Mouse (Mus musculus) embryo, embryonic 11.5 days (tissue): ENCODE results near the gene Polr3gl.

ENCODE experiments used
- DNase-seq: peaks from one replicate; pipeline ENCODE4 v3.0.0-alpha.2; 2012; ENCODE audit warnings: low read depth, low spot score

Polr3gl gene

DNA sequence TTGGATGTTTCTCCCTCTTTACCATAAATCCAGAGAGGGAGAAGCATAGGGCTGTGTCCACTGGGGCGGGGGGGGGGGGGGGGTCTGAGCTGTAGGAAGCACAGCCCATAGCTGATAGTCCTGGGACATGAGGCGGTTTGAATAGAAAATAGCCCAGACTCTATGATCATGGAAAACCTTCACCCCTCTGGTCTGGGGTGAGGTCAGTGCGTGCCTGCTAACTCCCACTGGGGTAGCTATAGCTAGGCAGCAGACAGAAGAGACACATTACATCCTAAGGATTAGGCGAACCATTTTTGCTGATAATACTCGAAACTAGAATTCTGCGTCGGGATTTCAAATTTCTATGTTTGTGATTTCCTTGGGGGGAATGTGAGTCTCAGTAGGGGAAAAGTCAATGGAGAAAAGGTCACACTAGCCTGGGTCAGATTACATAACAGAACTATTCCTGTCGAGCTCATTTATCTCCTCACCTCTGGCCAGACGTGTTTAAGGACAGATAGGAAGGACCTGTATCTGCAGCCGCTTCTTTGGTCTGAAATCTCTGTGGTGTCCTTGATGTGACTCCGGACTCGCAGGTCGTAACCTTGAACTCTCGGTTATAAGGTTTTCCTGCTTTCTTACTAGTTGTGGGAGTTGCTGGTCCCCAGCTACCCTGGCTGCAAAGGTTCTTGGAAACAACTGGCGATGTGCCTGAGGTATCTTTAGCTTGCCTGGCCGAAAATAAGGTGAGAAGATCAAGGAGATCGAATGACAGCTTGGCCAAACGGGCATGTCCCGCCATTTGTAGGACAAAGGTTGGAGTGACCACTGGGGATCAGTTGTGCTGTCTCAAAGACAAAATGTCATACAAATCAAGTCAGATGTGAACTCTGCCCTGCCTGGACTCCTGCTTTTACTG is 20.1 kb downstream of the Polr3gl start:
- DNase-seq, result no peak

DNA sequence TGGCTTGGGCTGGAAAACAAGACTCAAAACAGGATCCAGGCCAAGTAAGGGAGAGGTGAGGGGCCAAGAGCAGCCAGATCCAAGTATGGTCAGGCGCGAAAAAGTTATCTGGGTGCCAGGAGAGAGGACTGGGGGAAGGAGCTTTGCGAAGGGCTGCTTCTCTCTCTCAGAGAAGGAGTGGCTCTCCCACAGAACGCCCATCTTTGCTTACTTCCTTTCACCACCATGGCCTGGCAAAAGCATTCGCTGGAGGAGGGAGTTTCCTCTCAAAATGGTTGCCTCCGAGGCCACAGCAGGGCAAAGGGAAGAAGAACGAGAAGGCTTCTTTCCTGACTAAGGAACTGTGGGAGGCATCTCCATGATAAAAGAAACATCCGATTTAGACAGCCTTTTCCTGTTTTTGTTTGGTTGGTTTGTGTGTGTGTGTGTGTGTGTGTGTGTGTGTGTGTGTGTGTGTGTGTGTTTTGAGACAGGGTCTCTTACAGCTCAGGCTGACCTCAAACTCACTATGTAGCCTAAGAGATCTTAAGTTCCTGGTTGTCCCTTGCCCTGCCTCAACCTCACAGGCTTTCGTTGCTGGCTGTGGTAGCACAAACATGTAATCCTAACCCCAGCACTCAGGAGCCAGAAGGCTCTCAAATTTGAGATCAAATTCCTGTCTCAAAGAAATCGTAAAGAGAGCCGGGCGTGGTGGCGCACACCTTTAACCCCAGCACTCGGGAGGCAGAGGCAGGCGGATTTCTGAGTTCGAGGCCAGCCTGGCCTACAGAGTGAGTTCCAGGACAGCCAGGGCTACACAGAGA is 21.9 kb downstream of the Polr3gl start:
- DNase-seq, result no peak

DNA sequence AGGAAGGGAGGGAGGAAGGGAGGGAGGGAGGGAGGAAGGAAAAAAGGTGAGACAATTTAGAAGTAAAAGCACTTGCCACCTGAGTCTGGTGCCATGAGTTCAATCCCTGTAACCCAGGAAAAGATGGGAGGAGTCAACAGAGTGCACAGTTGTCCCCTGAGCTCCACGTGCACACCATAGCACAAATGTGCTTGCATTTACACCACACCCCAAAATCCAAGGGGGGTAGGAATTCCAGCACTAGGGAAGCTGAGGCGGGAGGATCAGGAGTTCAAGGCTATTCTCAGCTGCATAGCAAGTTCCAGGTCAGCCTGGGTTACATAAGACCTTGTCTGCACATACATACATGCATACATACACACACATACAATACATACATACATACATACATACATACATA is 22.6 kb downstream of the Polr3gl start:
- no peak for DNase-seq

DNA sequence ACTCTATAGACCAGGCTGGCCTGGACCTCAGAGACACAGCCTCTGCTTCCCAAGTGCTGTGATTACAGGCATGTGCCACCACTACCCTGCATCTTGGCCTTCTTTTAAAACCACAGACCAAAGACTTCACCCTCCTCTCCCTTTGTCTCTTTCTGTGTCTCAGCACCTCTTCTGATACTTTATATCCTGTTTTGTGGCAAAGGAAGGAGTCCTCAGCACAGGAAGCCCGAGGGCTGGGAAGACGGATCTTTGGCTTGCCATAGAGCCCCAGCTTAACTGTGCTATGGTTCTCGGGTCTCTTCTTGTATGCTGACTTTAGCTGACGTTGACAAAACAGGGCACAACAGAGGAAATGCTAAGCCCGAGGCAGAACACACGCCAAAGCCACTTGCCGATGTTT is 23.3 kb downstream of the Polr3gl start:
- DNase-seq, result no peak

DNA sequence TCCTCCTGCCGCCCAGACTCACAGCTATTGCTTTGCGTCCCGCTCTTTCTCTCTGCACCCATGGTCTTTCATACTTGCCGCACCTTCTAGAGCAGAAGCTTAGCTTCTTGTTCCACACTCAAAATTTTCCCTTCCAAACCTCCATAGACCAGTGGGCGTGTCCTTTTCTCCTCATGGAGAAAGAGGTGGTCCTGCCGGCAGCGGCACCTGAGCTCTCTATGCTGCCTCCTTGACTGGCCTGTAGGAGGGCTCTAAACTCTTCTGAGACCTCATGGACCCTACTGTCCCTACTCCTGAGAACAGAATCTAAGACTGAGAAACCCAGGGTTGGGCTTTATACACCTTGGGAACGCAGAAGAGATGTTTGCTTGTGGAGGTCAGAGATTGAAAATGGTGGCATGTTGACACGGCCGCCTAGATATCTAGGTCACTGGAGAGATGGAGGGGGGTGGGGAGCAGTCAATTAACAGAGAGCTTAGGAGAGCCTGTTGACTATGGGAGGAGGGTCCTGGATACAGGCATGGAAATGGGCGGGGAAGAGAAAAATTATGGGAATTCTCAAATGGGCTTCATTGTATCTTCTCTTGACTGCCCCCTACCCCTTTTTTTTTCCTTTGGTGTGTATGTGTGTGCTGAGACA is 23.9 kb downstream of the Polr3gl start:
- no peak for DNase-seq

DNA sequence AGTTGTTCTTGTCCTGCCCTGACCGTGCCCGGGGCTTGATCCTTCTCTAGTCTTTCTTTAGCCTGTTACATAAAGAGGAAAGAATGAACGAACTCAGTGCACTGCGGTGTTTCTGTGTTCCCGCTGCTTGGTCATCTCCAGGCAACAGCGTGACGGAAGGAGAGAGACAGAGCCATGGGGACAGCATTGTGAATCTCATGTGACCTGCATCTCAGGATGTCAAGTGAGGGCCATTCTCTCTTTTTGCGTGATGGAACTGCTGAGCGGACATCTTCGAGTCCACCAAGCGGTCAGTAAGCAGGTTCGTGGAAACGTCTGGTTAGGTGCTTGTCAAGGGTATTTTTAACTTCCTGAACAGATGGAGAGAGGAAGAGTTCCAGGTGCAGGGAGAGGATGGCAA is 24.5 kb downstream of the Polr3gl start:
- DNase-seq, result no peak

DNA sequence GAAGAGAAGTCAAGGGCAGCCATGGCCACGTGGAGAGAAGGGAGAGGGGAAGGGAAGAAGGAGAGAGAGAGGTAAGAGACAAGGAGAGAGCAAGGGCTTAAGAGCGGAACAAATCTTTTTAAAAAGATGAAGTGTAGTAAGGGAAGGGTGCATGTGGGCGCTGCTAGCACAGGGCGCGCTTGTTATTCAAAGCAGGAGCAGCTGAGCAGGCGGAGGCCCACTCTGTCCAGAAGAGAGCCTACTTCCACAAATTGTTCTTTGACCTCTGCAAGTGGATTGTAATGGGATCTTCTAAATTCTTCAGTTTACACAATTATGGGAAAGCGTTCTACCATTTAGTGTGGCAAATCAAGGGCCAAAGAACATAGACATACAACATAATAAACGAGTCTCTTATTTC is 25.4 kb downstream of the Polr3gl start:
- DNase-seq, result no peak

DNA sequence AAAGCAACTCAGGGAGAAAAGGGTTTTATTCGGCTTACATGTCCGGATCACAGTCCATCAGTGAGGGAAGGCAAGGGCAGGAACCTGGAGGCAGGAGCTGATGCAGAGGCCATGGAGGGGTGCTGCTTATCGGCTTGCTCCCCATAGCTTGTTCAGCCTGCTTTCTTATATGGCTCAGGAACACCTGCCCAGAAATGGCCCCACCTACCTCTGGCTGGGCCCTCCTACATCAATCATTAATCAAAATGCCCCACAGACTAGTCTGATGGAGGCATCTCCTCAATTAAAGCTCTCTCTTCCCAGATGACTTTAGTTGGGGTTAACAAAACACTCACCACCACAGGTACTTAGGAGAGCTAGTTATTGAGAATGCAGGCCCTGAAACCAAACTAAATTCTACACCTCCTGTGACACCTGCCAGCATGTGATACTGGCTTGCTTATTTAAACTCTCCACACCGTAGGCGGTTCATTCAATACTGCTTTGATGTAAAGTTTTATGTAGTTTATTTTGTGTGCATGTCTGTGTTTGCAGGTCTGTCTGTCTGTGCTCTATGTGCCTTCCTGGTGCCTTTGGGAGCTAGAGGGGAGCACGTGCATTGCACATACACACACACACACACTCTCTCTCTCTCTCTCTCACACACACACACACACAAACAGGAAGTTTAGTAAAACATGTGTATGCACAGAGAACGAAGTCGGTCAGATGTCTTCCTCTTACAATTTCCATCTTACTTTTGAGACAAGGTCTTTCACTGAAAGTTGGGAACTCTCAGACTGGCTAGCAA is 27.1 kb downstream of the Polr3gl start:
- DNase-seq, result no peak

DNA sequence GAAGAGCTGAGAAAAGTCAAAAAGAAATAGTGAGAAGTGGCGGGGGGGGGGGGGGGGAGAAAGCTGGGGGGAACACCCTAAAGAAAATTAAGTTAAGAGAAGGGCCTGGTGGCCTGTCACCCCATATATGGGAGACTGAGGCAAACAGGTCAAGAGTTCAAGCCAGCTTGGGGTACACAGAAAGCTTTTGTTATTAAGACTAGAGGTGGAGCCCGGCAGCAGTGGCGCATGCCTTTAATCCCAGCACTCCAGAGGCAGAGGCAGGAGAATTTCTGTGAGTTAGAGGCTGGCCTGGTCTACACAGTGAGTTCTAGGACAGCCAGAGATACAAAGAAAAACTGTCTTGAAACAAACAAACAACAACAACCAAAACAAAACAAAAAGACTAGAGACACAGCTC is 28.9 kb downstream of the Polr3gl start:
- no peak for DNase-seq

DNA sequence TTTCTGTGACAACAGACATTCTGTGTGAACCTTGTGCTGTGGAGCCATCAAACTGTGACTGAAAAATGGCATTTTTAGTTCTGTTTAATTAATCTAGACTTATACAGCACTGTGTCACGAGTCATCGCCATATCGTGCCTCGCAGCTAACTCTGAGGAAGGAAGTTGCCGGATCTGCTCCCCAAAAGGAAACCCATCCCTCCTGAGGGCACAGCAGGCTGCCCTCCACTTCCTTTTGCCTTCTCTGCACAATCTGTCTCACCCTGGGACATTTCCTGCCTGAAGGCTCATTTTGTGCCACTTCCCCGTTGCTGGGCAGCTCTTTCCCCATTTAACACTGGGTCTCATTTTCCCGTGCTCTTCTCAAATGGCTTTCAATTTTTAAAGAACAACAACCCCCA is 29.3 kb downstream of the Polr3gl start:
- no peak for DNase-seq

DNA sequence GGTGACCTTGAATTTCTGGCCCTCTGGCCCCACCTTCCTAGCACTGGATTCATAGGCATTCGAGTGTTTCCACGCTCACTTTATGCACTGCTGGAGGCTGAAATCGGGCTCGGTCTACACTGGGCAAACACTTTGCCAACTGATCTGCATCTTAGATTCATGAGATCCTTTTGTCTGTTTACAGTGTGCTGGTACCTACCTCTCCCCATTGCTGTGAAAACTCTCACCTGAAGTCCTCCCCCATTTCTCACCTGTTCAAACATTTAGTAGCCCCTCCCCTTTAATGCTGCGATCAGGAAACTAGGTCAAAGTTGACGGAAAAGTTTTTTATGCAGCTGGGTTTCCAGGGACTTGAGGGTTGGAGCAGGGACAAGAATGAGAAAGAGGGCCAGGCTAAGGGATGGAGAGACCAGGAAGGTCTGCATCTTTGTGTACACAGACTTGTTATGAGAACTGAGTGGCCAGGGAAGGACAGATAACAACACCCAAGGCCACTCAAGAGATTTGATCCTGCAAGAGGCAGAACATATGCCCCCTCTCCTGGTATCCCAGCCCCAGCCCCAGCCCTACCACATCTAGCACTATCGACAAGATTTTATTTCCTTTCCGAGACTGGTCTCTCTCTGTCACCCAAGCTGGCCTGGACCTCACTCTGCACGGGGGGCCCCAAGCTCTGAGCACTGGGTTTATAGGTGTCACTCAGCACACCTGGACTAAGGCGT is 29.9 kb downstream of the Polr3gl start:
- no peak for DNase-seq

DNA sequence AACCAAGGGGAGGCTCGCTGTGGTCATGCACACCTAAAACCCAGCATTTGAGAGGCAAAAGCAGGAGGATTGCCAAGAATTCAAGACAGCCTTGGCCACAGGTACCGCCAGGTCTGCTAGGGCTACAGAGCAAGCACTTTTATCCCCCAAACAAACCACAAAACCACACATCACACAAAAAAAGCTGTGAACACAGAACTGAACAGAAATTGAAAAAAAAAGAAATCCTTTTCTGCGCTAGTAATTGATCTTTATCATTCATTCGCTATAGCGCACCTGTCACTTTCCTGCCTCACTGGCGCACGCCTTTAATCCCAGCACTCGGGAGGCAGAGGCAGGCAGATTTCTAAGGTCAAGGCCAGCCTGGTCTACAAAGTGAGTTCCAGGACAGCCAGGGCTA is 30.7 kb downstream of the Polr3gl start:
- DNase-seq, result no peak

DNA sequence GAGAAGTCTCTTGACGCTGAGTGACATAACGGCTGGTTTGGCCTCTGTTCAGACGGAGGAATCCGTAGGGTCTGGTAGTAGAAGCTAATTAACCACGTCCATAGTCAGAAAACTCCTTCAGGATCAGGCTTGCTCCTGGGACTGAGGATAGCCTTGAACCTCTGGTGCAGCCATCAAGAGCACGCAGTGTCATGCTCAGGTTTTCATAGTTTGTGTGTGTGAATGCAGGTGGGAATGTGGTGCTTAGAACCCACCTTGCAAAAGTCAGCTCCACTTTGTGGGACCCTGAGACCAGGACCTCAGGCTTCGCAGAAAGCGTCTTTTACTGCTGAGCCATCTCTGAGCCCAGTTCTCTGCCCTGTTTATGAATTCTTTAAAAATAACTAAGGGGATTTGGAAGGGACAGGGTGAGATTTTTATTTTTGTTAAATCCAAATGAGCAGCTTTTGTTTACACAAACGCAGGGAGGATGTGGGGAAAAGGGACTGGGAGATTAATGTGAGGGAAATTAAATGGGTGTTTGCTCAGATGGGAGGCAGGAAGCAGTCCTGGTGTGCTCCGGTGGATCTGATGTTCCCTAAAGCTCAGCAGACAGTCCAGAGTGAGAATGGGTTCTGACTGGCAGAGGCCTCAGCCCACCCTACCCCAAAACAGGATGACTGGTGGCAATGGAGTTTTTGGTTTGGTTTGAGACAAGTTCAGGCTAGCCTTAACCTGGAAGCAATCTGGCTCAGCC is 31.9 kb downstream of the Polr3gl start:
- DNase-seq, result no peak

DNA sequence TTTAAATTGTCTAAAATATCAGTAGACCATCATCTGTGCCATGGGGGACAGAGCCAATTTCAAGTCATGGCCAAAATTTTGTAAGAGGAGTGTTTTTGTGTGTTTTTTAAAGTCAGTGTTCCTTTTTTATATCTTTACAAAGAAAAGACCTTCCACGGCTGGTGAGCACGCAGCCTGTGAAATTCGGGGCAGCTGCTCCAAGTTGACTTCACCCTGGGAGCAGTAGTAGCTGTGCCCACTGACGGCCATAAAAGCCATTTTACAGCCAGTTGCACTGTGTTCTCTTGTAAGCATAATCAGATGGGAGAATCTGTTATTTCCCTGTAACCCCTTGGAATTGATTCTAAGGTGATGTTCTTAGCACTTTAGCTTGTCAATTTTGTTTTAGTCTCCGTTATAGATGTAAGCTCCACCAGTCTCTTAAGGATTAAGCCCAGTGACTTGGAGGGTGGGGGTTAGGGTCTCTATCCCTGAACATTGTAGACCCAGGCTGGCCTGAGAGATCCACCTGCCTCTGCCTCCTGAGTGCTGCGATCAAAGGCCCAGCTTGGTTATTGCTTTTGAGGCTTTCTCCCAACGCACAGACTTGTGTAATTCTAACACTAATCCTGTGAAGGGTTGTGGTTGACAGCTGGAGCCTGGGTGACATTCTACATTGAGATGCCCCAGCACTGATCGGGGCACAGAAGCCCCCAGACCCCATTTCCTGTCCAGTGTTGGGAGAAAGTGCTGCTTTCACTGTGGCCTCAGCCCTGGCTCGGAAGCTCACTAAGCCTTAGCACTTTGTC is 32.9 kb downstream of the Polr3gl start:
- no peak for DNase-seq

DNA sequence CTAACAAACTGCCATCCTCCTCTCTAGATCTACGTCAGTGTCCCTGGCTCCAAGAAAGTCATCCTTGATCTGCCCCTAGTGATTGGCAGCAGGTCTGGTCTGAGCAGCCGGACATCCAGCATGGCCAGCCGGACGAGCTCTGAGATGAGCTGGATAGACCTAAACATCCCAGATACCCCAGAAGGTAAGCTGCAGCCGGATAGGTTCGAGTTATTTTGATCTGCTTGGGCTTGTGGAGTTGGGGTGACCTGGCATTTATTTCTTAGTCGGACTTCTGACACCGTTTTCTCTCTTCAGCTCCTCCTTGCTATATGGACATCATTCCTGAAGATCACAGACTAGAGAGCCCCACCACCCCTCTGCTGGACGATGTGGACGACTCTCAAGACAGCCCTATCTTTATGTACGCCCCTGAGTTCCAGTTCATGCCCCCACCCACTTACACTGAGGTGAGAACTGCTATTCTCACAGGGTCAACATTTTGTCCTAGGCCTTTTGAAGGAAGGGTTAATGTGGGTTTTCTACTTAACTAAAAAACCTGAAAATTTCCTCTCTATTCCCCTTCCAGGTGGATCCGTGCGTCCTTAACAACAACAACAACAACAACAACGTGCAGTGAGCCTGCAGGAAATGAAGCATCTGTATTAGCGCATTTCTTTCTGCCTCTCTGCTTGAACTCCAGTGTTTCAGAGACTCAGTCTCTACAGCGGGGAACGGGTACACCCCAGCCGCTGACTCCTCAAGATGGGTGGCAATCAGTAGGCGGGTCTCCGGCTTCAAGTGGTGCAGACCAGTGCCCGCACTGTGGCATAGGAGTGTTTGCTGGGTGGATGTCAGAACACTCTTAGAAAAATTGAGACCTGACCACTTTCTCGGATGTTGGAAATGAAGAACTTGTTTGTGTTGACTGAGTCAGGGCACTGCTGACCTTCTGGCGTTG is 33.8 kb downstream of the Polr3gl start:
- no peak for DNase-seq

DNA sequence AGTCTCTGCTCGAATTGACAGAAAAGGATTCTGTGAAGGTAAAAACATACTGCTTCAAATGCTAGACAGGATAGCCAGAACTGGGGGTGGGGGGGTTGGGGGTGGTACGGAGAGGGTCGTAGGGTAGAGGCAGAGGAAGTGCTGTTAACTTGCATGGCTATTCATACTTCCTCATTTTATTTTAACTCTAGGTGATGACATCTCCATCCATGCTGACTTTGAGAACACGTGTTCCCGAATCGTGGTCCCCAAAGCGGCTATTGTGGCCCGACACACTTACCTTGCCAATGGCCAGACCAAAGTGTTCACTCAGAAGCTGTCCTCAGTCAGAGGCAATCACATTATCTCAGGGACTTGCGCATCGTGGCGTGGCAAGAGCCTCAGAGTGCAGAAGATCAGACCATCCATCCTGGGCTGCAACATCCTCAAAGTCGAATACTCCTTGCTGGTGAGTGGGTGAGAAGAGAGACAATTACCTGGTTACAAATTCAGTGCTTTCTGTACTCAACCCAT is 34.5 kb downstream of the Polr3gl start:
- no peak for DNase-seq

DNA sequence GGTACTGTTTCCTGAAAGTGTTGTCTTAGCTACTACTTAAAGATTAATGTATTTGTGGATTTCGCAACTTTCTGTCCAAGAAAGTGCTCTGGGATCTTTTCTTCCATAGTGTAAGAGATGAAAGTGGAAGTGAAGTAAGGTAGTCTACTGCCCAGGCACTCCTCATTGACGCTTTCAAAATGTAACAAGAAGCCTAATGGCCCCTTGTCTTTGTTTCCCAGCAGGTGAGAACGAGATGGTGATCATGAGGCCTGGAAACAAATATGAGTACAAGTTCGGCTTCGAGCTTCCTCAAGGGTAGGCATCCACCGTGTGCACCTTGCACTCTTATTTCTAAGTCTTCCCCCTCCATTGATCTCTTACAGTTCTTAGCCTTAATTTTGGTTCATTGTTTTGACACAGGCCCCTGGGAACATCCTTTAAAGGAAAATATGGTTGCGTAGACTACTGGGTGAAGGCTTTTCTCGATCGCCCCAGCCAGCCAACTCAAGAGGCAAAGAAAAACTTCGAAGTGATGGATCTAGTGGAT is 35.2 kb downstream of the Polr3gl start:
- no peak for DNase-seq

DNA sequence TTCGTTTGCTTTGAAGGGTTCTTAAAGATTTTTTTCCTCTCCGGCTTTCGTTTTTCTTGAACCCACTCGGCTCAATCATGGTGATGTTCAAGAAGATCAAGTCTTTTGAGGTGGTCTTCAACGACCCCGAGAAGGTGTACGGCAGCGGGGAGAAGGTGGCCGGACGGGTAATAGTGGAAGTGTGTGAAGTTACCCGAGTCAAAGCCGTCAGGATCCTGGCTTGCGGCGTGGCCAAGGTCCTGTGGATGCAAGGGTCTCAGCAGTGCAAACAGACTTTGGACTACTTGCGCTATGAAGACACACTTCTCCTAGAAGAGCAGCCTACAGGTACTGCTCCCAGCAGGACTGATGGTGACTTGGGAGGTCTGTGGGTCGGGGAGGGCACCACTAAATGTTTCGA is 35.8 kb downstream of the Polr3gl start:
- no peak for DNase-seq
